Mouse (Mus musculus): ENCODE measurements around the gene Hils1. TPM values are rescaled to one million over a fixed set of nuclear protein-coding genes. Genes with fewer than 3 reads are reported as not detected.

Gene Hils1
- polyA plus RNA-seq, 1 experiment from 2014 or later: not detected

- Histone ChIP-seq H3K4me3 (ENCODE audit: low read depth, low read length) (no peak overlapping the region), H3K27me3 (ENCODE audit: control insufficient read depth, insufficient read depth, low read length) (no peaks in the 10 kb centered on the region), H3K4me1 (ENCODE audit: control insufficient read depth, insufficient read depth, low read length) (peaks cover 25% of the 10 kb centered on the region), H3K9ac (replicated peaks; ENCODE audit: low read depth, low read length) (no peak overlapping the region), H3K27ac (ENCODE audit: low read length) (no peak overlapping the region), H3K4me2 (replicated peaks; ENCODE audit: low read depth, low read length) (no peak overlapping the region), H3K36me3 (ENCODE audit: control insufficient read depth, insufficient read depth, low read length) (no peaks in the 10 kb centered on the region), H3K9me3 (ENCODE audit: control insufficient read depth, low read depth, low read length) (no peaks in the 10 kb centered on the region)
- WGBS: 48% methylated on average over 2 of the region's 2 CpGs
- ATAC-seq (ENCODE audit: insufficient number of reproducible peaks, insufficient read depth, low FRiP score, low read depth): no peak
Observed at GRCm38 (mm10) chr11:94986435-94986834, 19.0 kb downstream of the Hils1 start.

DNA sequence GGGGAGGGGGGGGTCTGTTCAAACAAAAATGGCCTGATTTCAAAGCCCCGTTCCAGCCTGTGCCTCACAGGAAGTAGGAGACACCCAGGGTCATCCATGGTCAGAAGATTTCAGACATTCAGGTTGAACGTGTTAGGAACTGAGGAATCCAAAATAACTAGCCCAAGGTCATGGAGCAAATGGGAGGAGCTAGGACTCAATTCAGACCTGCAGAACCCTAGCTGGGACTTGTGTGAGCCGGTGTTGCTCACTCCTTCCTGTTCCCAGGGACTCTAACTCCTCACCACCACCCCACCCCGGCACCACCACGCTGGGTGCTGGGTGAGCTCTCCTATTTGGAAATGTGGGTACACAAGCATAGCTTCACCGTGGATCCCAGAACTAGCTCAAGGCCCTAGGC, 19.9 kb downstream of the Hils1 start:
- Histone ChIP-seq H3K27me3 (ENCODE audit: control insufficient read depth, insufficient read depth, low read length) (no peaks in the 10 kb centered on the region), H3K9ac (replicated peaks; ENCODE audit: low read depth, low read length) (no peak overlapping the region), H3K9me3 (ENCODE audit: control insufficient read depth, low read depth, low read length) (no peaks in the 10 kb centered on the region), H3K4me3 (ENCODE audit: low read depth, low read length) (no peak overlapping the region), H3K36me3 (ENCODE audit: control insufficient read depth, insufficient read depth, low read length) (no peaks in the 10 kb centered on the region), H3K4me2 (replicated peaks; ENCODE audit: low read depth, low read length) (no peak overlapping the region), H3K4me1 (ENCODE audit: control insufficient read depth, insufficient read depth, low read length) (peaks cover 28% of the 10 kb centered on the region), H3K27ac (ENCODE audit: low read length) (no peak overlapping the region)
- 45% methylated on average over 6 of the region's 6 CpGs for WGBS
- no peak for ATAC-seq (ENCODE audit: insufficient number of reproducible peaks, insufficient read depth, low FRiP score, low read depth)

- Histone ChIP-seq H3K4me3 (ENCODE audit: low read depth, low read length) (no peak overlapping the region), H3K27ac (ENCODE audit: low read length) (no peak overlapping the region), H3K4me1 (ENCODE audit: control insufficient read depth, insufficient read depth, low read length) (peaks cover 33% of the 10 kb centered on the region), H3K27me3 (ENCODE audit: control insufficient read depth, insufficient read depth, low read length) (no peaks in the 10 kb centered on the region), H3K9ac (replicated peaks; ENCODE audit: low read depth, low read length) (no peak overlapping the region), H3K36me3 (ENCODE audit: control insufficient read depth, insufficient read depth, low read length) (no peaks in the 10 kb centered on the region), H3K9me3 (ENCODE audit: control insufficient read depth, low read depth, low read length) (no peaks in the 10 kb centered on the region), H3K4me2 (replicated peaks; ENCODE audit: low read depth, low read length) (no peak overlapping the region)
- no peak for ATAC-seq (ENCODE audit: insufficient number of reproducible peaks, insufficient read depth, low FRiP score, low read depth)
- 76% methylated on average over 8 of the region's 8 CpGs for WGBS
Observed at GRCm38 (mm10) chr11:94987851-94988250, 20.5 kb downstream of the Hils1 start.

GRCm38 (mm10) chr11:94988780-94989561, 21.6 kb downstream of the Hils1 start:
- H3K4me2 ChIP-seq (replicated peaks; ENCODE audit: low read depth, low read length): peak overlapping the region; percentile 75
- H3K27me3 ChIP-seq (ENCODE audit: control insufficient read depth, insufficient read depth, low read length): no peaks in the 10 kb centered on the region
- H3K9ac ChIP-seq (replicated peaks; ENCODE audit: low read depth, low read length): peak overlapping the region; percentile 45
- no peaks in the 10 kb centered on the region for H3K36me3 ChIP-seq (ENCODE audit: control insufficient read depth, insufficient read depth, low read length)
- H3K4me3 ChIP-seq (ENCODE audit: low read depth, low read length): peak overlapping the region; percentile 43
- no peaks in the 10 kb centered on the region for H3K9me3 ChIP-seq (ENCODE audit: control insufficient read depth, low read depth, low read length)
- 16% methylated on average over 10 of the region's 10 CpGs for WGBS
- peaks cover 45% of the 10 kb centered on the region for H3K4me1 ChIP-seq (ENCODE audit: control insufficient read depth, insufficient read depth, low read length)
- peak overlapping the region; percentile 89 for H3K27ac ChIP-seq (ENCODE audit: low read length)
- no peak for ATAC-seq (ENCODE audit: insufficient number of reproducible peaks, insufficient read depth, low FRiP score, low read depth)

- Histone ChIP-seq H3K4me3 (ENCODE audit: low read depth, low read length) (peak overlapping the region; percentile 43), H3K9ac (replicated peaks; ENCODE audit: low read depth, low read length) (peak overlapping the region; percentile 45), H3K27me3 (ENCODE audit: control insufficient read depth, insufficient read depth, low read length) (no peaks in the 10 kb centered on the region), H3K4me2 (replicated peaks; ENCODE audit: low read depth, low read length) (peak overlapping the region; percentile 75), H3K4me1 (ENCODE audit: control insufficient read depth, insufficient read depth, low read length) (peaks cover 51% of the 10 kb centered on the region), H3K27ac (ENCODE audit: low read length) (peak overlapping the region; percentile 89), H3K36me3 (ENCODE audit: control insufficient read depth, insufficient read depth, low read length) (no peaks in the 10 kb centered on the region), H3K9me3 (ENCODE audit: control insufficient read depth, low read depth, low read length) (no peaks in the 10 kb centered on the region)
- WGBS: 2% methylated on average over 12 of the region's 12 CpGs
- ATAC-seq (ENCODE audit: insufficient number of reproducible peaks, insufficient read depth, low FRiP score, low read depth): peak; percentile 67
Observed at GRCm38 (mm10) chr11:94989562-94990017, 22.2 kb downstream of the Hils1 start.

- H3K4me1 ChIP-seq (ENCODE audit: control insufficient read depth, insufficient read depth, low read length): peaks cover 57% of the 10 kb centered on the region
- ATAC-seq (ENCODE audit: insufficient number of reproducible peaks, insufficient read depth, low FRiP score, low read depth): no peak
- H3K27ac ChIP-seq (ENCODE audit: low read length): peak overlapping the region; percentile 86
- H3K9ac ChIP-seq (replicated peaks; ENCODE audit: low read depth, low read length): 0 out of 2 replicates have a peak overlapping the region, but pooled peaks have one; percentile 2
- H3K4me2 ChIP-seq (replicated peaks; ENCODE audit: low read depth, low read length): peak overlapping the region; percentile 75
- WGBS: 40% methylated on average over 6 of the region's 6 CpGs
- no peaks in the 10 kb centered on the region for H3K27me3 ChIP-seq (ENCODE audit: control insufficient read depth, insufficient read depth, low read length)
- H3K36me3 ChIP-seq (ENCODE audit: control insufficient read depth, insufficient read depth, low read length): no peaks in the 10 kb centered on the region
- H3K4me3 ChIP-seq (ENCODE audit: low read depth, low read length): peak overlapping the region; percentile 74
- no peaks in the 10 kb centered on the region for H3K9me3 ChIP-seq (ENCODE audit: control insufficient read depth, low read depth, low read length)
Observed at GRCm38 (mm10) chr11:94990102-94990748, 22.8 kb downstream of the Hils1 start.

DNA sequence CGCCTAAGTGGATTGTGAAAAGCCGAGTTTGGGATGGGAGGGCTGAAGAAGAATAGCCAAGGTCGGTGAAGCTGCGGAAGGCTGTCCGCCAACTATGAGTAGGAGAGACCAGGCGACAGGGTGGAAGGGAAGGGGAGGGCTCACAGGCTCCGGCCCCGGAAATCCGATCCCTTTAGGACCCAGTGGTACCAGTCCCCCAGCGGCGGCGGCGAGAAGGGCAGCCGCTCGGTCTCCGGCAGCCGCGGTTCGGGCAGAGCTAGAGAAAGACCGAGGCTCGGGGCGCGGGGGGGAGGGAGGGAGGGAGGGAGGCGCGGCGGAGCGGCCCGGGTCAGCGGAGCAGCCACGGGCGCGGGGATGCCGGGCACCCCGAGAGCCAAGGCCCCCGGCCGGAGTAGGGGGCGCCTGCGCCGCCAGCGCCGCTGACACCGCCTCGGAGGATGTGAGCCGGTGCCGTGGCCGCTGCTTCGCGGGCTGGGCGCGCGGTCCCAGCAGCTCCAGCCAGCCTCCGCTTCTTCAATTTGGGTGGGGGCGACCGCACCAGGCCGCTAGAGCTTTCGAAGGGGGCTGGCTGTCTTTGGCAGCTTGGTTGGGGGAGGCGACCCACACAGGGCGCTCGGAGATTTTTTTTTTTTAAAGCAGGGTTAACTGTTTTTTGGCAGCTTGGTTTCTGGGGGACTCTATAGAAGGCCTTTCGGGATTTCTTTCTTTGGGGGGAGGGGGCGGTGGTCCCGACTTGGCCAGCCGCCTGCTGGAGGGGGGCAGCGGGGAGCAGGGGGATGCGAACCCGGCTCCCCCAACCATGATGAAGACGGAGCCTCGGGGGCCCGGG, 23.6 kb downstream of the Hils1 start, which contains the start of gene Ppp1r9b:
TSS of gene Ppp1r9b (plus strand) at position 287 of the 829 bp plus-strand sequence.
- Histone ChIP-seq H3K27me3 (ENCODE audit: control insufficient read depth, insufficient read depth, low read length) (no peaks in the 10 kb centered on the region), H3K9ac (replicated peaks; ENCODE audit: low read depth, low read length) (peak within 1 kb of the TSS; percentile 87), H3K4me3 (ENCODE audit: low read depth, low read length) (peak within 1 kb of the TSS; percentile 74), H3K27ac (ENCODE audit: low read length) (peak within 1 kb of the TSS; percentile 86), H3K4me2 (replicated peaks; ENCODE audit: low read depth, low read length) (peak within 1 kb of the TSS; percentile 75), H3K4me1 (ENCODE audit: control insufficient read depth, insufficient read depth, low read length) (peaks cover 58% of the 10 kb centered on the region), H3K9me3 (ENCODE audit: control insufficient read depth, low read depth, low read length) (no peaks in the 10 kb centered on the region), H3K36me3 (ENCODE audit: control insufficient read depth, insufficient read depth, low read length) (no peaks in the 10 kb centered on the region)
- peak; percentile 74 for ATAC-seq (ENCODE audit: insufficient number of reproducible peaks, insufficient read depth, low FRiP score, low read depth)
- WGBS: under 1% methylated on average over 61 of the region's 69 CpGs

All from stomach, embryonic 14.5 days (tissue).